Mouse (Mus musculus) thymus, adult 2 months (tissue): ENCODE results near the gene Vps18.

Source experiments
- CTCF ChIP-seq: fragments of 200-500 bp; IDR thresholded peaks from 2 replicates; pipeline ENCODE4 v1.5.1; 2012; ENCODE audit warnings: mild to moderate bottlenecking, control low read depth, low read length, moderate library complexity, borderline replicate concordance; ENCODE audit not compliant: control insufficient read depth, poor library complexity, insufficient read depth; ENCODE audit errors: extremely low read depth
- POLR2A ChIP-seq: fragments of 200-500 bp; IDR thresholded peaks from 2 replicates; pipeline ENCODE4 v1.6.1; 2012; ENCODE audit warnings: mild to moderate bottlenecking, low read length, control low read depth, moderate library complexity; ENCODE audit not compliant: control insufficient read depth, poor library complexity, insufficient read depth; ENCODE audit errors: extremely low read depth

DNA sequence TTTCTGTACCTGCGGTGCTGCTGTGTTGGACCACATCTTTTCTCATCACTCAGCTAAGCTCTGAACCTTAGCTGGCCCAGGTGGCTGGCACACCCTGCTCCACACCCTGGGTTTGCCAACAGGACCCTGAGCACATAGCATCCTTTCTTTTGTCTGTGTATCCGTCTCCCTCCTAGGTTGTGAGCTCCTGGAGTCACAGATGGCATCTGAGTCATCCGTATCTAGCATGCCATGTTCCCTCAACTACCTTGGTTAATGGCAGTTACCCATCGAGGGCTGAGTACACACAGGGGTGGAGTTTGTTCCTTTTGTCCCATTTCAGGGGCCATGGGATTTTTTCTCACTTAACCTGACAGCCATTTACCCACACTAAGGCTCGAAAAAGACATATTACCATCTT is 38.2 kb upstream of the Vps18 start:
- TF ChIP-seq CTCF (no peak), POLR2A (no peak)
